Mouse (Mus musculus): ENCODE results near the gene Speer4a. TPM values are rescaled to one million over a fixed set of nuclear protein-coding genes. Genes with fewer than 3 reads are reported as not detected.
"Not testable (repeated sequence)": the region's sequence is repeated elsewhere in the genome, so short reads cannot be mapped to it uniquely, and the experiment has no call there.

Speer4a gene
- not detected for total RNA-seq (2021)

DNA sequence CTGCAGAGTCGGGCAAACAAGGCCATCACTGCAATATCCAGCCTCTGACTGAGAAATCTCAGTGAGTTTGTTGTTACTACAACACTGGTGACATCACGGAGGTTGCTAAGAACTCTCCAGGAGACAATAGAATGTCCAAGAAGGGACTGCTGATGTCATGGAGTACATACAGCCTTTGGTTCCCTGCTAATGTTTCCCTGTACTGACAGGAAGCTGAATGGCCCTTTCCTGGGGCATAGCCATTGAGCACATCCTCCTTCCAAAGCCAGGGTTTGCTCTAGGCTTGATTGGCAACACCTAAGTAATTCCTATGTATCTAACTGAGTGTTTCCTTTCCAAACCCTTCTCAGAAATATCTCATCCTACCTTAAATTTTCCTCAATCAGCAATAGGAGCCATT is at the start of gene Speer4a:
Gene Speer4a, minus strand, starts transcription at position 101 of the 400 bp plus-strand sequence.
- intact Hi-C loops (cut with DNase I); DNase-seq (ENCODE audit: extremely low spot score in 1 of 2, low spot score in 2 of 2): not testable (repeated sequence)

DNA sequence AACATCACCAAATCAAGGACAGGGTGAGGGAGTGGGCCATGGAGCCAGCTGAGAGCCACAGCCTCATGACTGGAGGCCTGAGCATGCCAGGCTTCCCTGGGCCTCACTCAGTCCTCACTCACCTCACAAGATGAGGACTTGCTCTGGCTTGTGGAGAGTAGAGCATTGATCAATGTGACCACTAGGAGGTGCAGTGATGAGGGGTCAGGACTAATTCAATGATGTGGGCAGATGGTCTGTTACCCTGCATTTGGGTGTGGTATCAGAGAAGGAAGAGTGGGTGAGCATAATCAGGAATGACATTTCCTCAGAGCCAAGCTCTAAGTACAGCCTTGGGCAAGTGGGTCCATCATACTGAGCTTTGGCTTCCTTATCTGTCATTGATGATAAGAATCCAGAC is 39.7 kb upstream of the Speer4a start:
- intact Hi-C loops (cut with DNase I): not testable (repeated sequence)

DNA sequence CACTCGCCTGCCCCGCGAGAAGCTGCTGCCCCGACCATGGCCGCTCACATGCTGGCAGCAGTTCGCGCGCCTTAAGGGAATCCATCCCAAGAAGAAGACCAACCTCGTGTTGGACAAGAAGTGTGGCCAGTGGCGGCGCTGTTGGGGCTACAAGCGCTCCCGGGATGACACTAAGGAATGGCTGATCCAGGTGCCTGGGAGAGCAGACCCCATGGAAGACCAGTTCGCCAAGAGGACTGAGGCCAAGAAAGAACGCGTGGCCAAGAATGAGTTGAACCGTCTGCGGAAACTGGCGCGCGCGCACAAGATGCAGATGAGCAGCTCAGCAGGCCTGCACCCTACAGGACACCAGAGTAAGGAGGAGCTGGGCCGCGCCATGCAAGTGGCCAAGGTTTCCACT is 31.4 kb upstream of the Speer4a start:
- intact Hi-C loops (cut with DNase I): no loop called here
- DNase-seq (ENCODE audit: extremely low spot score in 1 of 2, low spot score in 2 of 2): peak in 1 of 2 experiments; percentile 14

More for the DNA sequence above, 39.7 kb upstream of the Speer4a start:
- not testable (repeated sequence) for DNase-seq (ENCODE audit: extremely low spot score in 1 of 2, low spot score in 2 of 2)

DNA sequence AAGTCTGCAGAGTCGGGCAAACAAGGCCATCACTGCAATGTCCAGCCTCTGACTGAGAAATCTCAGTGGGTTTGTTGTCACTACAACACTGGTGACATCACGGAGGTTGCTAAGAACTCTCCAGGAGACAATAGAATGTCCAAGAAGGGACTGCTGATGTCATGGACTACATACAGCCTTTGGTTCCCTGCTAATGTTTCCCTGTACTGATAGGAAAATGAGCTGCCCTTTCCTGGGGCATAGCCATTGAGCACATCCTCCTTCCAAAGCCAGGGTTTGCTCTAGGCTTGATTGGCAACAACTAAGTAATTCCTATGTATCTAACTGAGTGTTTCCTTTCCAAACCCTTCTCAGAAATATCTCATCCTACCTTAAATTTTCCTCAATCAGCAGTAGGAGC is 19.1 kb upstream of the Speer4a start, which contains the start of gene Gm7347:
Gene Gm7347, minus strand, starts transcription at position 101 of the 400 bp plus-strand sequence.
- intact Hi-C loops (cut with DNase I); DNase-seq (ENCODE audit: extremely low spot score in 1 of 2, low spot score in 2 of 2): not testable (repeated sequence)

DNA sequence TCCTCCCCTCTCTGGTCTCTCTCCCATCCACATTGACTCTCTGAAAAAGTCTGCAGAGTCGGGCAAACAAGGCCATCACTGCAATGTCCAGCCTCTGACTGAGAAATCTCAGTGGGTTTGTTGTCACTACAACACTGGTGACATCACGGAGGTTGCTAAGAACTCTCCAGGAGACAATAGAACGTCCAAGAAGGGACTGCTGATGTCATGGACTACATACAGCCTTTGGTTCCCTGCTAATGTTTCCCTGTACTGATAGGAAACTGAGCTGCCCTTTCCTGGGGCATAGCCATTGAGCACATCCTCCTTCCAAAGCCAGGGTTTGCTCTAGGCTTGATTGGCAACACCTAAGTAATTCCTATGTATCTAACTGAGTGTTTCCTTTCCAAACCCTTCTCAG is 16.5 kb downstream of the Speer4a start, which contains the start of gene Gm5862:
Gene Gm5862, minus strand, starts transcription at position 101 of the 400 bp plus-strand sequence.
- DNase-seq (ENCODE audit: extremely low spot score in 1 of 2, low spot score in 2 of 2); intact Hi-C loops (cut with DNase I): not testable (repeated sequence)

DNA sequence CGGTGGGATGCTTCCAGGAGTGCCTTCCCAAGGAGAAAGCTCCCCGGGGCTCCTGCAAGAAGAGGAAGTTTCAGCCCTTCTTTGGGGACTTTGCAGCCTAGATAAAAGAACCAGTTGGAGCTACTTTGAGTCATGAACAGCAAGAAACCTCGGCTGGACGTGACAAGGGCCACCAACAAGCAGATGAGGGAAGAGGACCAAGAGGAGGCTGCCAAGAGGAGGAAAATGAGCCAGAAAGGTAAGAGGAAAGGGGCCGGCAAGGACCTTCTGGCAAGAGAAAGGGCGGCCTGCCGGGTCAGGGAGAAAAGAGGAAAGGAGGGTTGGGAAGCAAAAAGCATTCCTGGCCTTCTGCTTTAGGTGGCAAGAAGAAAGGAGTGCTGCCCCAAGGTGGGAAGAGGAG is 31.7 kb downstream of the Speer4a start:
- DNase-seq (ENCODE audit: extremely low spot score in 1 of 2, low spot score in 2 of 2); intact Hi-C loops (cut with DNase I): not testable (repeated sequence)

GRCm38 (mm10) chr5:26006937-26007695 is 32.2 kb downstream of the Speer4a start:
- intact Hi-C loops (cut with DNase I): not testable (repeated sequence)
- DNase-seq (ENCODE audit: extremely low spot score in 1 of 2, low spot score in 2 of 2): peak; percentile 1 to 32

GRCm38 (mm10) chr5:26004698-26005097 is 34.7 kb downstream of the Speer4a start, which contains the start of gene Gm1979:
Gene Gm1979, minus strand, starts transcription at chr5:26004798.
- DNase-seq (ENCODE audit: extremely low spot score in 1 of 2, low spot score in 2 of 2); intact Hi-C loops (cut with DNase I): not testable (repeated sequence)

- DNase-seq (ENCODE audit: extremely low spot score in 1 of 2, low spot score in 2 of 2); intact Hi-C loops (cut with DNase I): not testable (repeated sequence)
Observed at GRCm38 (mm10) chr5:25988550-25988949, 50.8 kb downstream of the Speer4a start, which contains the start of gene Gm21698. Gene Gm21698, minus strand, starts transcription at chr5:25988650.

Other genes with a start within 250 kb of the Speer4a start
- gene Gm21663, start 97.2 kb downstream of the Speer4a start, total RNA-seq (2021): not detected
- gene Gm21671, start 85.1 kb downstream of the Speer4a start, total RNA-seq (2021): not detected
- not detected for gene Gm21680, start 66.9 kb downstream of the Speer4a start, total RNA-seq (2021)
- not detected for gene Gm21698, start 50.9 kb downstream of the Speer4a start, total RNA-seq (2021)
- gene Gm1979, start 34.8 kb downstream of the Speer4a start, total RNA-seq (2021): not detected
- gene Gm5862, start 16.6 kb downstream of the Speer4a start, total RNA-seq (2021): not detected
- not detected for gene Gm7347, start 19.0 kb upstream of the Speer4a start, total RNA-seq (2021)
- not detected for gene Gm10471, start 49.7 kb upstream of the Speer4a start, total RNA-seq (2021)
- gene 5031410I06Rik, start 65.8 kb upstream of the Speer4a start, total RNA-seq (2021): not detected
- not detected for gene Gm10220, start 81.9 kb upstream of the Speer4a start, total RNA-seq (2021)
- under 1 TPM in 1 of 2 experiments, not detected in 1; 0.34 TPM for gene Gm7361, start 218.1 kb upstream of the Speer4a start, total RNA-seq (2021)